Mouse (Mus musculus) CH12.LX (cell line): ENCODE data around the gene Atad1. TPM values are rescaled to one million over a fixed set of nuclear protein-coding genes. Genes with fewer than 3 reads are reported as not detected.

ENCODE experiments used
- DNase-seq: peaks from one replicate; pipeline ENCODE4 v3.0.0-alpha.2; 2013; ENCODE audit errors: extremely low read depth
- H3K27ac ChIP-seq: 2 replicates; pipeline ENCODE4 v1.5.1; 2012; ENCODE audit warnings: low read depth, mild to moderate bottlenecking, control low read depth, moderate library complexity; ENCODE audit not compliant: insufficient read depth
- H3K27me3 ChIP-seq: replicated peaks from 2 replicates; pipeline ENCODE3; 2012; ENCODE audit warnings: inconsistent platforms
- H3K36me3 ChIP-seq, 2 experiments: replicated peaks in 1 of 2; 2 replicates each; pipeline versions ENCODE3 to v1.6.1; 2012; ENCODE audit warnings: inconsistent platforms in 1 of 2, low read length in 1 of 2, mild to moderate bottlenecking in 1 of 2, mixed read lengths in 1 of 2, moderate library complexity in 1 of 2; ENCODE audit not compliant: control insufficient read depth in 1 of 2, insufficient read depth in 1 of 2
- H3K4me1 ChIP-seq, 2 experiments: 2 replicates each; pipeline ENCODE4 v1.6.1; 2012; ENCODE audit warnings: inconsistent platforms in 1 of 2, moderate library complexity in 1 of 2; ENCODE audit not compliant: insufficient read depth in 2 of 2, control insufficient read depth in 1 of 2
- H3K4me2 ChIP-seq: 2 replicates; pipeline ENCODE4 v1.6.1; 2012; ENCODE audit warnings: low read depth, mild to moderate bottlenecking, control low read depth; ENCODE audit not compliant: poor library complexity, insufficient read depth, severe bottlenecking
- H3K4me3 ChIP-seq, 3 experiments: fragments of 150-350 bp in 1 of 3; sonication (generic) in 1 of 3; replicated peaks in 1 of 3; 2 replicates each; pipeline versions ENCODE3 to v1.5.1; 2011 to 2012; ENCODE audit warnings: low read depth in 2 of 3, low read length in 2 of 3, mild to moderate bottlenecking in 2 of 3, moderate library complexity in 2 of 3, control low read depth in 1 of 3, improper control_type of control experiment in 1 of 3, inconsistent platforms in 1 of 3, mixed read lengths in 1 of 3; ENCODE audit not compliant: poor library complexity in 1 of 3
- H3K79me2 ChIP-seq: replicated peaks from 2 replicates; pipeline ENCODE4 v1.6.1; 2012; ENCODE audit warnings: mild to moderate bottlenecking, moderate library complexity; ENCODE audit not compliant: control insufficient read depth, poor library complexity, insufficient read depth, severe bottlenecking; ENCODE audit errors: extremely low read depth
- H3K9ac ChIP-seq: 2 replicates; pipeline ENCODE4 v1.6.1; 2012; ENCODE audit warnings: low read depth, mild to moderate bottlenecking, control low read depth, moderate library complexity; ENCODE audit not compliant: insufficient read depth
- H3K9me3 ChIP-seq: replicated peaks from 2 replicates; pipeline ENCODE3; 2012; ENCODE audit warnings: low read length, inconsistent platforms, mixed read lengths
- CHD1 ChIP-seq: IDR thresholded peaks from 2 replicates; pipeline ENCODE4 v1.6.1; 2012; ENCODE audit warnings: low read depth, low read length, improper control_type of control experiment, inconsistent platforms
- CHD2 ChIP-seq: IDR thresholded peaks from 2 replicates; pipeline ENCODE4 v1.6.1; 2011; ENCODE audit warnings: low read length, improper control_type of control experiment
- CTCF ChIP-seq, 2 experiments: IDR thresholded peaks in 1 of 2; conservative IDR thresholded peaks in 1 of 2; 2 replicates each; pipeline ENCODE4 v1.5.1; 2011 to 2012; ENCODE audit warnings: low read depth in 2 of 2, low read length in 2 of 2, improper control_type of control experiment in 1 of 2, inconsistent platforms in 1 of 2, mild to moderate bottlenecking in 1 of 2, moderate library complexity in 1 of 2
- GABPA ChIP-seq: IDR thresholded peaks from 2 replicates; pipeline ENCODE4 v1.6.1; 2012; ENCODE audit warnings: low read depth, low read length, improper control_type of control experiment, inconsistent platforms; ENCODE audit not compliant: insufficient replicate concordance
- IRF4 ChIP-seq: IDR thresholded peaks from 2 replicates; pipeline ENCODE4 v1.6.1; 2014; ENCODE audit warnings: low read depth, mild to moderate bottlenecking, inconsistent platforms, low read length, improper control_type of control experiment
- JUND ChIP-seq: conservative IDR thresholded peaks from 2 replicates; pipeline ENCODE4 v1.6.1; 2011; ENCODE audit warnings: low read depth, low read length, improper control_type of control experiment
- MEF2A ChIP-seq: IDR thresholded peaks from 2 replicates; pipeline ENCODE4 v1.6.1; 2014; ENCODE audit warnings: low read depth, mild to moderate bottlenecking, inconsistent platforms, low read length, improper control_type of control experiment, borderline replicate concordance
- MXI1 ChIP-seq: IDR thresholded peaks from 2 replicates; pipeline ENCODE4 v1.6.1; 2011; ENCODE audit warnings: mild to moderate bottlenecking, low read depth, low read length, improper control_type of control experiment
- MYC ChIP-seq: IDR thresholded peaks from 2 replicates; pipeline ENCODE4 v1.6.1; 2011; ENCODE audit warnings: low read depth, mild to moderate bottlenecking, improper control_type of control experiment, low read length
- NRF1 ChIP-seq: IDR thresholded peaks from 2 replicates; pipeline ENCODE4 v1.6.1; 2014; ENCODE audit warnings: low read depth, mild to moderate bottlenecking, inconsistent platforms, low read length, improper control_type of control experiment, moderate library complexity
- POLR2A ChIP-seq: IDR thresholded peaks from 2 replicates; pipeline ENCODE4 v1.6.1; 2011; ENCODE audit warnings: low read depth, mild to moderate bottlenecking, improper control_type of control experiment, low read length
- POLR2AphosphoS2 ChIP-seq: IDR thresholded peaks from 2 replicates; pipeline ENCODE4 v1.6.1; 2011; ENCODE audit warnings: low read depth, low read length, improper control_type of control experiment
- RAD21 ChIP-seq: IDR thresholded peaks from 2 replicates; pipeline ENCODE4 v1.6.1; 2011; ENCODE audit warnings: low read depth, mild to moderate bottlenecking, low read length, improper control_type of control experiment, moderate library complexity
- RCOR1 ChIP-seq: conservative IDR thresholded peaks from 2 replicates; pipeline ENCODE4 v1.6.1; 2012; ENCODE audit warnings: low read depth, mild to moderate bottlenecking, inconsistent platforms, low read length, improper control_type of control experiment
- SIN3A ChIP-seq: IDR thresholded peaks from 2 replicates; pipeline ENCODE4 v1.6.1; 2012; ENCODE audit warnings: low read length, improper control_type of control experiment, inconsistent platforms
- SMC3 ChIP-seq: IDR thresholded peaks from 2 replicates; pipeline ENCODE4 v1.6.1; 2011; ENCODE audit warnings: low read depth, low read length, improper control_type of control experiment
- TCF12 ChIP-seq: IDR thresholded peaks from 2 replicates; pipeline ENCODE4 v1.6.1; 2014; ENCODE audit warnings: low read depth, mild to moderate bottlenecking, inconsistent platforms, low read length, improper control_type of control experiment
- USF1 ChIP-seq: IDR thresholded peaks from 2 replicates; pipeline ENCODE4 v1.6.1; 2014; ENCODE audit warnings: low read depth, mild to moderate bottlenecking, inconsistent platforms, low read length, improper control_type of control experiment
- USF2 ChIP-seq: conservative IDR thresholded peaks from 2 replicates; pipeline ENCODE4 v1.6.1; 2011; ENCODE audit warnings: low read depth, low read length, improper control_type of control experiment
- ZKSCAN1 ChIP-seq: IDR thresholded peaks from 2 replicates; pipeline ENCODE4 v1.6.1; 2012; ENCODE audit warnings: low read depth, inconsistent platforms, low read length, improper control_type of control experiment, borderline replicate concordance
- ZMIZ1 ChIP-seq: IDR thresholded peaks from 2 replicates; pipeline ENCODE4 v1.6.1; 2012; ENCODE audit warnings: low read depth, mild to moderate bottlenecking, inconsistent platforms, low read length, improper control_type of control experiment
- ZNF384 ChIP-seq: IDR thresholded peaks from 2 replicates; pipeline ENCODE4 v1.6.1; 2012; ENCODE audit warnings: low read depth, low read length, improper control_type of control experiment, inconsistent platforms
- dilution Hi-C: fragments of 300-500 bp; cut with MboI; formaldehyde crosslinking; loops from 2 replicates; pipeline ENCODE4 v1.14.3; 2020; ENCODE audit warnings: low sequenced_read_pairs; ENCODE audit not compliant: extremely low pct_unique_long_range_greater_than_20kb, extremely low pct_ligation_motif_present
- in situ Hi-C: fragments of 300-500 bp; cut with MboI; formaldehyde crosslinking; loops from 3 replicates; pipeline ENCODE4 v1.14.3; 2019; ENCODE audit warnings: low sequenced_read_pairs, low pct_ligation_motif_present, low pct_unique_long_range_greater_than_20kb, mixed read lengths
- polyA plus RNA-seq: library from polyadenylated mRNA; unstranded; fragments of >175 nt; gene quantifications from 2 replicates; pipeline ENCODE4 v1.2.1, GENCODE M21; 2012; ENCODE audit warnings: low read depth; ENCODE audit not compliant: insufficient read length
- total RNA-seq, 2 experiments: library from RNA; depleted of rRNA; stranded (reverse); fragments of 300-350 nt in 1 of 2; fragments of >200 nt in 1 of 2; gene quantifications; 2 replicates each; pipeline ENCODE4 v1.2.3; 2012 to 2014

Atad1 gene
- total and polyA plus RNA-seq, 3 experiments = 78.5 to 268 (median 103) TPM

GRCm38 (mm10) chr19:32711761-32712541, 27.6 kb downstream of the Atad1 start (continued):
- TF ChIP-seq SIN3A = no peak
- TF ChIP-seq TCF12 = peak; percentile 47; the same call in 1 of the 2 replicates
- no peak for TF ChIP-seq CTCF (conservative IDR thresholded peaks at IDR 0.05 in 1 of 2, IDR thresholded peaks at IDR 0.05 in 1 of 2; ENCODE audit: low read depth in 2 of 2, low read length in 2 of 2)
- TF ChIP-seq RCOR1 = no peak
- no peak for TF ChIP-seq ZNF384
- TF ChIP-seq POLR2AphosphoS2 = no peak
- no peak for TF ChIP-seq GABPA
- no peak for TF ChIP-seq IRF4
- no peak for TF ChIP-seq USF2
- TF ChIP-seq MXI1 = no peak; the same call in none of the 2 replicates
- TF ChIP-seq, all 38 proteins: peak for 9

GRCm38 (mm10) chr19:32710288-32710687, 29.3 kb downstream of the Atad1 start:
- H3K4me3 ChIP-seq = peak overlapping the region; percentile 34 to 80 (median 68)
- H3K27me3 ChIP-seq = no peaks in the 10 kb centered on the region
- dilution Hi-C loops (no loop called here), in situ Hi-C loops (loop anchor here (5.0 to 10.0 kb wide), 2 partner anchors 517 to 655 kb away; no protein-coding TSS in a partner anchor)
- H3K36me3 ChIP-seq = peaks cover 13 to 26% of the 10 kb centered on the region in 2 experiments
- H3K4me2 ChIP-seq = peak overlapping the region; percentile 99
- DNase-seq = peak; percentile 60
- 0 out of 2 replicates have a peak, but pooled peaks have one; percentile 29 for TF ChIP-seq MXI1
- TF ChIP-seq RAD21 = peak; percentile 66
- 0 out of 2 replicates have a peak, but pooled peaks have one; percentile 30 for TF ChIP-seq SIN3A
- no peak for TF ChIP-seq NRF1
- TF ChIP-seq CTCF (conservative IDR thresholded peaks at IDR 0.05 in 1 of 2, IDR thresholded peaks at IDR 0.05 in 1 of 2; ENCODE audit: low read depth in 2 of 2, low read length in 2 of 2) = peak; percentile 43 to 66; a peak in 3 of 4 replicates
- TF ChIP-seq CHD1 = no peak
- TF ChIP-seq SMC3 = peak; percentile 31
- TF ChIP-seq CHD2 = no peak
- TF ChIP-seq MYC = 0 out of 2 replicates have a peak, but pooled peaks have one; percentile 30
- TF ChIP-seq, all 38 proteins: peak for 6
- H3K27ac ChIP-seq = no peak overlapping the region
- H3K4me1 ChIP-seq = peaks cover 10 to 37% of the 10 kb centered on the region in 2 experiments
- H3K9me3 ChIP-seq = no peaks in the 10 kb centered on the region
- peak overlapping the region; percentile 96; the same call in 1 of the 2 replicates for H3K9ac ChIP-seq
- peaks cover 57% of the 10 kb centered on the region for H3K79me2 ChIP-seq

- DNase-seq = no peak
- Histone ChIP-seq H3K4me3 (no peak overlapping the region), H3K4me2 (no peak overlapping the region), H3K36me3 (peaks cover 22 to 39% of the 10 kb centered on the region in 2 experiments), H3K4me1 (peaks cover 10 to 33% of the 10 kb centered on the region in 2 experiments), H3K9me3 (no peaks in the 10 kb centered on the region), H3K79me2 (peaks cover 69% of the 10 kb centered on the region), H3K27me3 (no peaks in the 10 kb centered on the region), H3K9ac (no peak overlapping the region), H3K27ac (no peak overlapping the region)
- TF ChIP-seq USF1 (no peak), MEF2A (no peak), NRF1 (no peak), POLR2A (0 out of 2 replicates have a peak, but pooled peaks have one; percentile 16), TCF12 (no peak), ZNF384 (0 out of 2 replicates have a peak, but pooled peaks have one; percentile 18), JUND (no peak), ZMIZ1 (no peak), ZKSCAN1 (no peak), RCOR1 (no peak)
- in situ Hi-C loops = no loop called here
- dilution Hi-C loops = no loop called here
Measured at GRCm38 (mm10) chr19:32708996-32709395, 30.6 kb downstream of the Atad1 start.
